Mouse (Mus musculus) spleen, adult 10 weeks (tissue): ENCODE measurements around the gene Gm7942. TPM values are rescaled to one million over a fixed set of nuclear protein-coding genes. Genes with fewer than 3 reads are reported as not detected.

ENCODE experiments used
- polyA plus RNA-seq: library from polyadenylated mRNA; stranded (reverse); fragments of 350-450 nt; fragmentation: Illumina TruSeq; extraction: RNeasy Lipid Tissue Mini Kit (QIAGEN cat#74804); gene quantifications from one replicate; pipeline ENCODE4 v1.2.3, GENCODE M21; 2015; ENCODE audit warnings: low replicate concordance; ENCODE audit not compliant: insufficient read depth

Gm7942 gene
- polyA plus RNA-seq: not detected

GRCm38 (mm10) chr5:95106638-95107037, at the start of gene Gm7942:
Gene Gm7942 (plus strand): TSS chr5:95106938.

Other genes starting within 250 kb of the Gm7942 start
- not detected for gene Gm3183, start 241.5 kb upstream of the Gm7942 start, polyA plus RNA-seq
- gene Gm6367, start 118.3 kb upstream of the Gm7942 start, polyA plus RNA-seq: not detected
- not detected for gene Gm16513, start 75.7 kb downstream of the Gm7942 start, polyA plus RNA-seq
- gene Gm10424, start 165.8 kb downstream of the Gm7942 start, polyA plus RNA-seq: not detected
- gene Gm3259, start 199.0 kb downstream of the Gm7942 start, polyA plus RNA-seq: not detected